Mouse (Mus musculus) C2C12 (cell line): ENCODE measurements around the gene Nrap.

ENCODE experiments used
- CEBPB ChIP-seq: IDR thresholded peaks from one replicate; pipeline ENCODE4 v1.6.1; 2011; ENCODE audit warnings: low read depth, mild to moderate bottlenecking, control low read depth, moderate library complexity
- CTCF ChIP-seq: IDR thresholded peaks from one replicate; pipeline ENCODE4 v1.5.1; 2011; ENCODE audit not compliant: control insufficient read depth, insufficient read depth, insufficient read length
- MAX ChIP-seq: IDR thresholded peaks from one replicate; pipeline ENCODE4 v1.6.1; 2011; ENCODE audit warnings: mild to moderate bottlenecking, control low read depth
- MYOD1 ChIP-seq: IDR thresholded peaks from one replicate; pipeline ENCODE4 v1.6.1; 2011; ENCODE audit warnings: low read depth; ENCODE audit not compliant: control insufficient read depth, insufficient read length
- MYOG ChIP-seq: IDR thresholded peaks from one replicate; pipeline ENCODE4 v1.6.1; 2011; ENCODE audit not compliant: control insufficient read depth, insufficient read length; ENCODE audit errors: extremely low read depth
- USF1 ChIP-seq: IDR thresholded peaks from one replicate; pipeline ENCODE4 v1.6.1; 2011; ENCODE audit warnings: low read depth, mild to moderate bottlenecking, control low read depth, moderate library complexity

DNA sequence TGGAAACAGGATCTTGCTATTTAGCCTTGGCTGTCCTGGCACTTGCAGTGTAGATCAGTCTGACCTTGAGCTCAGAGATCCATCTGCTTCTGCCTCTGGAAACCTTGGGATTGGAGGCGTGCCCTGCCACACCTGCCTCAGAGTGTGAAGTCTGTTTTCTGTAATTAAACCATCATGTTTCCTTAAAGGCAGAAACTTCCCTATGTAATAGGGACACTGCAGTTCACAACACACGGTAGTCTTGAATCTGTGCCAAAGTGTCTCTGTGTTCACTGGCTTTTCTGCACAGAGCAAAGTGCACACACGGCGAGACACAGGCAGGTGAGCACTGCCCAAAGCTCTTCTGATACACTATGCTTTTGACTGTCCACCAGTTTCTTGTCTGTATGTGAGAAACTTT is 28.6 kb upstream of the Nrap start:
- TF ChIP-seq CTCF (no peak), USF1 (no peak), MYOG (no peak), MAX (no peak), MYOD1 (no peak), CEBPB (no peak)
